Mouse (Mus musculus) hindbrain, postnatal 0 days (tissue): ENCODE data around the gene Fem1b. TPM values are rescaled to one million over a fixed set of nuclear protein-coding genes. Genes with fewer than 3 reads are reported as not detected.

Experiments used
- ATAC-seq: fragments of 200-750 bp; cut with Nextera tagmentation; 2 replicates; pipeline ENCODE4 v1.8.0; 2017; ENCODE audit warnings: mild to moderate bottlenecking, moderate TSS enrichment, moderate library complexity
- DNase-seq: peaks from one replicate; pipeline ENCODE4 v3.0.0-alpha.2; 2015; ENCODE audit warnings: low spot score
- H3K27ac ChIP-seq: fragments of 300-500 bp; sonication (generic); 2 replicates; pipeline ENCODE4 v1.5.1; 2014; ENCODE audit warnings: mild to moderate bottlenecking
- H3K27me3 ChIP-seq: fragments of 300-500 bp; sonication (generic); 2 replicates; pipeline ENCODE4 v1.6.1; 2014; ENCODE audit warnings: low read length, mixed read lengths; ENCODE audit not compliant: insufficient read depth
- H3K36me3 ChIP-seq: fragments of 300-500 bp; sonication (generic); 2 replicates; pipeline ENCODE4 v1.6.1; 2014; ENCODE audit warnings: low read length, mixed read lengths; ENCODE audit not compliant: insufficient read depth
- H3K4me1 ChIP-seq: fragments of 300-500 bp; sonication (generic); 2 replicates; pipeline ENCODE4 v1.6.1; 2014; ENCODE audit warnings: antibody characterized with exemption, low read length, mixed read lengths; ENCODE audit not compliant: insufficient read depth
- H3K4me2 ChIP-seq: fragments of 300-500 bp; sonication (generic); 2 replicates; pipeline ENCODE4 v1.6.1; 2014; ENCODE audit warnings: low read depth, mild to moderate bottlenecking, low read length, moderate library complexity, mixed read lengths
- H3K4me3 ChIP-seq: fragments of 300-500 bp; sonication (generic); 2 replicates; pipeline ENCODE4 v1.5.1; 2014; ENCODE audit warnings: low read length
- H3K9ac ChIP-seq: fragments of 300-500 bp; sonication (generic); replicated peaks from 2 replicates; pipeline ENCODE4 v1.6.1; 2014; ENCODE audit warnings: mild to moderate bottlenecking, low read length, moderate library complexity, mixed read lengths
- H3K9me3 ChIP-seq: fragments of 300-500 bp; sonication (generic); 2 replicates; pipeline ENCODE4 v1.6.1; 2016; ENCODE audit warnings: low read length, mixed read lengths
- CTCF ChIP-seq: IDR thresholded peaks from 2 replicates; pipeline ENCODE4 v1.5.1; 2016; ENCODE audit warnings: antibody characterized with exemption, control low read depth, low read depth
- WGBS: fragments of 180-500 bp; shearing (Covaris S2); extraction: QIAGEN DNeasy Blood & Tissue Kit; methylation state at CpG from one replicate; pipeline ENCODE4 v1.1.7; 2014; 5-methylcytosine and 5-hydroxymethylcytosine counted together
- polyA plus RNA-seq: library from polyadenylated mRNA; unstranded; fragments of >200 nt; fragmentation: Nextera tagmentation; extraction: Ambion mirVana; gene quantifications from 2 replicates; pipeline ENCODE4 v1.2.1, GENCODE M21; 2015
- total RNA-seq: library from RNA; depleted of rRNA; stranded (reverse); fragments of >200 nt; gene quantifications from 2 replicates; pipeline ENCODE4 v1.2.3, GENCODE M21; 2014

Gene Fem1b
- total and polyA plus RNA-seq, 2 experiments from 2014 or later, result 33.2 to 163 TPM

GRCm38 (mm10) chr9:62767464-62767863, 44.3 kb downstream of the Fem1b start:
- Histone ChIP-seq H3K4me3 (no peak overlapping the region), H3K27me3 (no peaks in the 10 kb centered on the region), H3K4me1 (no peaks in the 10 kb centered on the region), H3K36me3 (no peaks in the 10 kb centered on the region), H3K27ac (no peak overlapping the region), H3K9me3 (no peaks in the 10 kb centered on the region), H3K9ac (no peak overlapping the region), H3K4me2 (no peak overlapping the region)
- TF ChIP-seq CTCF, result peak; percentile 31
- WGBS, result 76% methylated on average over 17 of the region's 17 CpGs
- no peak for DNase-seq
- ATAC-seq, result no peak

- Histone ChIP-seq H3K9me3 (no peaks in the 10 kb centered on the region), H3K27me3 (no peaks in the 10 kb centered on the region), H3K4me3 (no peak overlapping the region), H3K4me1 (no peaks in the 10 kb centered on the region), H3K4me2 (no peak overlapping the region), H3K9ac (no peak overlapping the region), H3K36me3 (no peaks in the 10 kb centered on the region), H3K27ac (peak overlapping the region; percentile 36; the same call in 1 of the 2 replicates)
- ATAC-seq (no peak), DNase-seq (no peak)
- 57% methylated on average over 4 of the region's 4 CpGs for WGBS
- TF ChIP-seq CTCF, result no peak
These were observed 46.4 kb downstream of the Fem1b start for GRCm38 (mm10) chr9:62765346-62765745.

- WGBS, result 19% methylated on average over 13 of the region's 13 CpGs
- H3K27ac ChIP-seq, result no peak overlapping the region
These were observed 48.3 kb downstream of the Fem1b start for GRCm38 (mm10) chr9:62763478-62763877.

GRCm38 (mm10) chr9:62759601-62760000, 52.1 kb downstream of the Fem1b start:
- Histone ChIP-seq H3K9ac (no peak overlapping the region), H3K4me2 (no peak overlapping the region), H3K9me3 (no peaks in the 10 kb centered on the region), H3K4me1 (no peaks in the 10 kb centered on the region), H3K27me3 (no peaks in the 10 kb centered on the region), H3K27ac (no peak overlapping the region), H3K4me3 (no peak overlapping the region), H3K36me3 (no peaks in the 10 kb centered on the region)
- DNase-seq (peak; percentile 22), ATAC-seq (no peak)
- WGBS, result 58% methylated on average over 3 of the region's 3 CpGs
- TF ChIP-seq CTCF, result peak; percentile 53

More at GRCm38 (mm10) chr9:62763478-62763877, 48.3 kb downstream of the Fem1b start:
- H3K27me3 ChIP-seq, result no peaks in the 10 kb centered on the region
- H3K4me1 ChIP-seq, result no peaks in the 10 kb centered on the region
- peak overlapping the region; percentile 22; the same call in 1 of the 2 replicates for H3K4me2 ChIP-seq
- H3K4me3 ChIP-seq, result no peak overlapping the region
- ATAC-seq (peak; percentile 40; the same call in 1 of the 2 replicates), DNase-seq (no peak)
- no peak for TF ChIP-seq CTCF
- no peak overlapping the region for H3K9ac ChIP-seq
- H3K36me3 ChIP-seq, result no peaks in the 10 kb centered on the region
- H3K9me3 ChIP-seq, result no peaks in the 10 kb centered on the region

GRCm38 (mm10) chr9:62758288-62758687, 53.4 kb downstream of the Fem1b start:
- no peak overlapping the region for H3K4me3 ChIP-seq
- no peaks in the 10 kb centered on the region for H3K36me3 ChIP-seq
- no peak for TF ChIP-seq CTCF
- WGBS, result 38% methylated on average over 4 of the region's 4 CpGs
- no peak overlapping the region for H3K27ac ChIP-seq
- no peak overlapping the region for H3K4me2 ChIP-seq
- H3K4me1 ChIP-seq, result no peaks in the 10 kb centered on the region
- no peak overlapping the region for H3K9ac ChIP-seq
- no peaks in the 10 kb centered on the region for H3K9me3 ChIP-seq
- no peaks in the 10 kb centered on the region for H3K27me3 ChIP-seq
- DNase-seq, result no peak
- ATAC-seq, result no peak

GRCm38 (mm10) chr9:62750381-62750780, 61.4 kb downstream of the Fem1b start:
- Histone ChIP-seq H3K4me1 (no peaks in the 10 kb centered on the region), H3K27me3 (no peaks in the 10 kb centered on the region), H3K36me3 (no peaks in the 10 kb centered on the region), H3K4me2 (no peak overlapping the region), H3K9me3 (no peaks in the 10 kb centered on the region), H3K9ac (no peak overlapping the region), H3K4me3 (no peak overlapping the region), H3K27ac (no peak overlapping the region)
- TF ChIP-seq CTCF, result no peak
- DNase-seq, result no peak
- no peak for ATAC-seq
- WGBS, result 90% methylated on average over 11 of the region's 11 CpGs

GRCm38 (mm10) chr9:62749666-62750065, 62.1 kb downstream of the Fem1b start:
- no peaks in the 10 kb centered on the region for H3K27me3 ChIP-seq
- no peak overlapping the region for H3K27ac ChIP-seq
- no peak for TF ChIP-seq CTCF
- H3K36me3 ChIP-seq, result no peaks in the 10 kb centered on the region
- DNase-seq (peak; percentile 30), ATAC-seq (no peak)
- no peak overlapping the region for H3K9ac ChIP-seq
- no peaks in the 10 kb centered on the region for H3K4me1 ChIP-seq
- 46% methylated on average over 6 of the region's 6 CpGs for WGBS
- H3K9me3 ChIP-seq, result no peaks in the 10 kb centered on the region
- no peak overlapping the region for H3K4me2 ChIP-seq
- H3K4me3 ChIP-seq, result no peak overlapping the region
